Mouse (Mus musculus) v-Abl transformed pro-B cells (cell line): ENCODE results near the gene Copg1.

Experiments used
- in situ Hi-C, 2 experiments: fragments of 400-800 bp; cut with MboI; formaldehyde crosslinking; loops; one replicate each; pipeline ENCODE4 v1.15.1; 2025; ENCODE audit not compliant: unreplicated experiment in 2 of 2

The Copg1 gene

GRCm38 (mm10) chr6:87873963-87874362 is 13.7 kb upstream of the Copg1 start:
- in situ Hi-C loops, result loop anchor here in 1 of 2 experiments (10.0 kb wide), 1 partner anchor 179 kb away; no protein-coding TSS in a partner anchor

- in situ Hi-C loops, result loop anchor here in 1 of 2 experiments (10.0 kb wide), 1 partner anchor 180 kb away; no protein-coding TSS in a partner anchor
Observed at GRCm38 (mm10) chr6:87875083-87875482, 12.5 kb upstream of the Copg1 start.

- in situ Hi-C loops, result loop anchor here in 1 of 2 experiments (10.0 kb wide), 1 partner anchor 181 kb away; no protein-coding TSS in a partner anchor
Observed at GRCm38 (mm10) chr6:87875562-87875961, 12.1 kb upstream of the Copg1 start.

- in situ Hi-C loops, result loop anchor here in 1 of 2 experiments (10.0 kb wide), 1 partner anchor 181 kb away; no protein-coding TSS in a partner anchor
Observed at GRCm38 (mm10) chr6:87876068-87876643, 11.5 kb upstream of the Copg1 start.

- in situ Hi-C loops, result loop anchor here in 1 of 2 experiments (10.0 kb wide), 1 partner anchor 184 kb away; no protein-coding TSS in a partner anchor
Observed at GRCm38 (mm10) chr6:87879010-87879409, 8.6 kb upstream of the Copg1 start.

- in situ Hi-C loops, result loop anchor here in 1 of 2 experiments (10.0 kb wide), 2 partner anchors 115 to 185 kb away; no protein-coding TSS in a partner anchor
Observed at GRCm38 (mm10) chr6:87879628-87880027, 8.0 kb upstream of the Copg1 start.

- in situ Hi-C loops, result loop anchor here in 1 of 2 experiments (10.0 kb wide), 1 partner anchor 117 kb away; no protein-coding TSS in a partner anchor
Observed at GRCm38 (mm10) chr6:87882221-87882620, 5.4 kb upstream of the Copg1 start.

- in situ Hi-C loops, result loop anchor here in 1 of 2 experiments (10.0 kb wide), 1 partner anchor 118 kb away; no protein-coding TSS in a partner anchor
Observed at GRCm38 (mm10) chr6:87882816-87883215, 4.8 kb upstream of the Copg1 start.

- in situ Hi-C loops, result loop anchor here (5.0 to 10.0 kb wide), 3 partner anchors 34 to 124 kb away; partner anchors contain the start of gene Cnbp (in 2 of the 2)
Observed at GRCm38 (mm10) chr6:87886721-87887120, 893 bp upstream of the Copg1 start.

- in situ Hi-C loops, result no loop called here
Observed at GRCm38 (mm10) chr6:87893931-87894330, 6.3 kb downstream of the Copg1 start.

GRCm38 (mm10) chr6:87898028-87898427 is 10.4 kb downstream of the Copg1 start:
- in situ Hi-C loops, result no loop called here

- in situ Hi-C loops, result loop anchor here (5.0 to 10.0 kb wide), 3 partner anchors 86 to 168 kb away; no protein-coding TSS in a partner anchor
Observed at GRCm38 (mm10) chr6:87906632-87907031, 19.0 kb downstream of the Copg1 start.

GRCm38 (mm10) chr6:87909181-87909580 is 21.6 kb downstream of the Copg1 start:
- in situ Hi-C loops, result loop anchor here (5.0 to 10.0 kb wide), 3 partner anchors 83 to 166 kb away; no protein-coding TSS in a partner anchor

GRCm38 (mm10) chr6:87911559-87911958 is 23.9 kb downstream of the Copg1 start:
- in situ Hi-C loops, result no loop called here

- in situ Hi-C loops, result no loop called here
Observed at GRCm38 (mm10) chr6:87913661-87914325, 26.2 kb downstream of the Copg1 start, which contains the start of gene Hmces. TSS of gene Hmces (plus strand) at chr6:87913935.

- in situ Hi-C loops, result no loop called here
Observed at GRCm38 (mm10) chr6:87914326-87915102, 26.9 kb downstream of the Copg1 start.

- in situ Hi-C loops, result no loop called here
Observed at GRCm38 (mm10) chr6:87915939-87916338, 28.3 kb downstream of the Copg1 start.

GRCm38 (mm10) chr6:87921201-87921600 is 33.6 kb downstream of the Copg1 start:
- in situ Hi-C loops, result no loop called here

- in situ Hi-C loops, result no loop called here
Observed at GRCm38 (mm10) chr6:87923624-87924023, 36.0 kb downstream of the Copg1 start.

GRCm38 (mm10) chr6:87935037-87935436 is 47.4 kb downstream of the Copg1 start:
- in situ Hi-C loops, result no loop called here
